19 mouse cellular contexts compared by ENCODE assay signal in the genomic region with DNA sequence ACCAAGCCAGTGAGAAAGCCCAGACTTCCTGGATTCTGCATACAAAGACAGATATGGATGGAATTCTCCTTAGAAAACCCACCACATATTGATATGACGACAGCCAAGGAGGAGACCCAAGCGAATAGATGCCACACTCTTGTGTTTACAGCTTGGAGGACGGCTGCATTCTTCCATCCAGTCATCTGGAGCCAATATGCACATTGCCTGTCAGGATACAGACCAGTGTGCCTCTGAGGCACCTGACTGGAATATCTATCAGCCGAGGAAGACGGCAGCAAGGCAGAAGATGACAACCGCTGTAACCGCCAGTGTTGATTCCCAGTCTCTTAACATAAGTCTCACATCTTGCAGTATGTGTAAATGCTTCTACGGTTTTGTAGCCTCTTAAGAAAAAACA.
"Had no signal": no experiment of that assay in that cellular context is flagged by ENCODE, and none has a peak within 500 bp of the region (broad histone marks: within the 10 kb centered on the region; RNA-seq: fewer than 3 reads in every experiment).

No protein-coding gene starts in this region.

- H3K9me3 ChIP-seq: limb, embryonic 12.5 days; limb, embryonic 15.5 days; neural tube, embryonic 13.5 days; stomach, embryonic 15.5 days had no signal

- H3K4me2 ChIP-seq: limb, embryonic 12.5 days; limb, embryonic 15.5 days; liver, embryonic 11.5 days; lung, embryonic 14.5 days; neural tube, embryonic 13.5 days; stomach, embryonic 15.5 days had no signal

- H3K27me3 ChIP-seq: limb, embryonic 12.5 days; limb, embryonic 15.5 days; neural tube, embryonic 13.5 days; stomach, embryonic 15.5 days had no signal

- H3K36me3 ChIP-seq: limb, embryonic 12.5 days; limb, embryonic 15.5 days; neural tube, embryonic 13.5 days; stomach, embryonic 15.5 days had no signal

- ATAC-seq: liver, postnatal 0 days; lung, postnatal 0 days had no signal

- H3K4me3 ChIP-seq: limb, embryonic 12.5 days; limb, embryonic 15.5 days; myocyte; neural tube, embryonic 13.5 days; stomach, embryonic 15.5 days had no signal

- H3K9ac ChIP-seq: limb, embryonic 12.5 days; limb, embryonic 15.5 days; liver, embryonic 14.5 days; liver, postnatal 0 days; lung, embryonic 14.5 days; neural tube, embryonic 13.5 days; stomach, embryonic 15.5 days had no signal

- DNase-seq: kidney, adult 9 months; kidney, postnatal 14 days; kidney, postnatal 4 days; left cerebral cortex, postnatal 4 days; liver, postnatal 0 days; lung, embryonic 14.5 days; retina, postnatal 1 day; right cerebral cortex, postnatal 25 days; spleen, adult 18-20 months; thymus, postnatal 25 days had no signal

- H3K4me1 ChIP-seq: limb, embryonic 12.5 days; limb, embryonic 15.5 days; stomach, embryonic 15.5 days had no signal

- H3K27ac ChIP-seq: limb, embryonic 12.5 days; limb, embryonic 15.5 days; liver, embryonic 14.5 days; macrophage; neural tube, embryonic 13.5 days; stomach, embryonic 15.5 days had no signal
